Comparison of ENCODE assay signal across 31 mouse cellular contexts in genomic region chr13:101253698-101254468, GRCm38 (mm10).
A peak's percentile ranks its signal among the peaks of the same experiment; 100 is the strongest.
DNase-seq lines count a peak whose midpoint lies in the region; ATAC-seq lines count a peak whose summit lies in the region.
"Had no signal": no experiment of that assay in that cellular context is flagged by ENCODE, and none has a peak within 500 bp of the region (broad histone marks: within the 10 kb centered on the region; RNA-seq: fewer than 3 reads in every experiment).

No protein-coding gene starts in this region.

- no peak overlapping the region for H3K27ac ChIP-seq in kidney, embryonic 15.5 days
- H3K27ac ChIP-seq: embryonic facial prominence, embryonic 10.5 days; embryonic facial prominence, embryonic 15.5 days; forebrain, embryonic 12.5 days; heart, adult 2 months; heart, embryonic 13.5 days; hindbrain, embryonic 15.5 days; liver, embryonic 14.5 days had no signal

- H3K4me3 ChIP-seq in kidney, embryonic 15.5 days (replicated peaks): no peak overlapping the region
- H3K4me3 ChIP-seq: embryonic facial prominence, embryonic 10.5 days; embryonic facial prominence, embryonic 15.5 days; forebrain, embryonic 12.5 days; heart, adult 2 months; heart, embryonic 13.5 days; hindbrain, embryonic 15.5 days had no signal

- H3K27me3 ChIP-seq in kidney, embryonic 15.5 days: no peaks in the 10 kb centered on the region
- H3K27me3 ChIP-seq: embryonic facial prominence, embryonic 15.5 days; forebrain, embryonic 12.5 days; heart, embryonic 13.5 days; hindbrain, embryonic 15.5 days had no signal

- DNase-seq in adrenal gland, adult 8-10 months: peak; percentile 36
- no peak for DNase-seq in adrenal gland, postnatal 4 days (ENCODE audit: low spot score in 2 of 2)
- no peak for DNase-seq in kidney, adult 11 months
- peak; percentile 22 for DNase-seq in 3T3-L1 (ENCODE audit: low read depth, low spot score)
- DNase-seq in adrenal gland, postnatal 36 days: peak; percentile 29 to 35
- DNase-seq in right cerebral cortex, postnatal 10 days (ENCODE audit: low spot score in 2 of 2): no peak
- DNase-seq: cerebellum, adult 11 months; cerebellum, adult 9-10 months; cerebellum, postnatal 36 days; forebrain, postnatal 0 days; gastrocnemius, postnatal 36 days; heart, adult 2 months; heart, postnatal 10 days; kidney, adult 8-10 months; layer of hippocampus, postnatal 36 days; liver; lung, adult 2 months; lung, postnatal 14 days; spleen, adult 18-20 months; thymus, postnatal 4 days had no signal

- no peaks in the 10 kb centered on the region for H3K36me3 ChIP-seq in kidney, embryonic 15.5 days
- H3K36me3 ChIP-seq: embryonic facial prominence, embryonic 10.5 days; embryonic facial prominence, embryonic 15.5 days; forebrain, embryonic 12.5 days; heart, embryonic 13.5 days; hindbrain, embryonic 15.5 days had no signal

- H3K4me2 ChIP-seq in kidney, embryonic 15.5 days: no peak overlapping the region
- H3K4me2 ChIP-seq: embryonic facial prominence, embryonic 15.5 days; forebrain, embryonic 12.5 days; heart, embryonic 13.5 days; hindbrain, embryonic 15.5 days; midbrain, embryonic 11.5 days had no signal

- peak; percentile 54 for ATAC-seq in kidney, embryonic 15.5 days (replicated peaks; ENCODE audit: low FRiP score)
- no peak for ATAC-seq in inflammation-experienced regulatory T-cells, adult 6 months
- ATAC-seq: CD4-positive, CD25-positive, alpha-beta regulatory T cell, adult 4 months; forebrain, postnatal 0 days; midbrain, embryonic 16.5 days had no signal

- no peak overlapping the region for H3K9ac ChIP-seq in kidney, embryonic 15.5 days
- H3K9ac ChIP-seq: embryonic facial prominence, embryonic 15.5 days; forebrain, embryonic 12.5 days; forebrain, postnatal 0 days; heart, embryonic 13.5 days; hindbrain, embryonic 15.5 days; liver, embryonic 14.5 days had no signal

- WGBS in kidney, embryonic 15.5 days: 50% methylated on average over 5 of the region's 5 CpGs

- no peaks in the 10 kb centered on the region for H3K9me3 ChIP-seq in kidney, embryonic 15.5 days (replicated peaks)
- H3K9me3 ChIP-seq: embryonic facial prominence, embryonic 10.5 days; embryonic facial prominence, embryonic 15.5 days; forebrain, embryonic 12.5 days; heart, embryonic 13.5 days; hindbrain, embryonic 15.5 days had no signal

- H3K4me1 ChIP-seq in kidney, embryonic 15.5 days: no peaks in the 10 kb centered on the region
- H3K4me1 ChIP-seq: embryonic facial prominence, embryonic 10.5 days; embryonic facial prominence, embryonic 15.5 days; forebrain, embryonic 12.5 days; heart, embryonic 13.5 days; hindbrain, embryonic 15.5 days had no signal

Comparison
In these comparisons a context has a peak if more than half of its experiments do, and no peak if none do; other contexts are left out.
1. DNase-seq: peak in adrenal gland, adult 8-10 months (single experiment), 3T3-L1 (single experiment) and adrenal gland, postnatal 36 days (2 of 2); none in adrenal gland, postnatal 4 days (0 of 2), kidney, adult 11 months (single experiment) and right cerebral cortex, postnatal 10 days (0 of 2).